Mouse (Mus musculus): Measurements from ENCODE around the gene Gm26657. TPM values are rescaled to one million over a fixed set of nuclear protein-coding genes. Genes with fewer than 3 reads are reported as not detected.
A peak's percentile ranks its signal among the peaks of the same experiment; 100 is the strongest.

Gm26657 gene
- not detected in 2 replicates for polyA plus RNA-seq (2015; fragmentation: Nextera tagmentation; extraction: Ambion mirVana)

GRCm38 (mm10) chr4:56740020-56740485, at the start of gene Gm26657:
Gene Gm26657 (plus strand): TSS chr4:56740070.
- Histone ChIP-seq H3K36me3 (replicated peaks; ENCODE audit: insufficient read depth, low read length) (no peaks in the 10 kb centered on the region), H3K27me3 (ENCODE audit: insufficient read depth, low read length) (no peaks in the 10 kb centered on the region), H3K4me1 (ENCODE audit: insufficient read depth) (no peaks in the 10 kb centered on the region), H3K4me3 (ENCODE audit: low read depth, low read length) (no peak within 1 kb of the TSS), H3K9me3 (ENCODE audit: low read length) (no peaks in the 10 kb centered on the region), H3K9ac (replicated peaks) (no peak within 1 kb of the TSS), H3K27ac (ENCODE audit: low read depth) (no peak within 1 kb of the TSS), H3K4me2 (ENCODE audit: low read depth, low read length) (no peak within 1 kb of the TSS)
- TF ChIP-seq EP300 (IDR thresholded peaks at IDR 0.05; ENCODE audit: low read depth) (no peak), CTCF (IDR thresholded peaks at IDR 0.05; ENCODE audit: low read depth) (no peak)
- WGBS (ENCODE audit: insufficient replicate concordance) = 86% methylated on average over 18 of the region's 18 CpGs
- ATAC-seq (no peak), DNase-seq (no peak)

GRCm38 (mm10) chr4:56696401-56696800, 43.5 kb upstream of the Gm26657 start:
- Histone ChIP-seq H3K27ac (ENCODE audit: low read depth) (no peak overlapping the region), H3K9ac (replicated peaks) (no peak overlapping the region), H3K4me1 (ENCODE audit: insufficient read depth) (no peaks in the 10 kb centered on the region), H3K4me2 (ENCODE audit: low read depth, low read length) (no peak overlapping the region), H3K36me3 (replicated peaks; ENCODE audit: insufficient read depth, low read length) (no peaks in the 10 kb centered on the region), H3K9me3 (ENCODE audit: low read length) (no peaks in the 10 kb centered on the region), H3K27me3 (ENCODE audit: insufficient read depth, low read length) (no peaks in the 10 kb centered on the region), H3K4me3 (ENCODE audit: low read depth, low read length) (no peak overlapping the region)
- TF ChIP-seq CTCF (IDR thresholded peaks at IDR 0.05; ENCODE audit: low read depth) (no peak), EP300 (IDR thresholded peaks at IDR 0.05; ENCODE audit: low read depth) (no peak)
- 71% methylated on average over 7 of the region's 7 CpGs for WGBS (ENCODE audit: insufficient replicate concordance)
- no peak for ATAC-seq
- no peak for DNase-seq

GRCm38 (mm10) chr4:56698671-56699070, 41.2 kb upstream of the Gm26657 start:
- H3K27ac ChIP-seq (ENCODE audit: low read depth) = no peak overlapping the region
- H3K9me3 ChIP-seq (ENCODE audit: low read length) = no peaks in the 10 kb centered on the region
- H3K27me3 ChIP-seq (ENCODE audit: insufficient read depth, low read length) = no peaks in the 10 kb centered on the region
- H3K36me3 ChIP-seq (replicated peaks; ENCODE audit: insufficient read depth, low read length) = no peaks in the 10 kb centered on the region
- no peak overlapping the region for H3K4me2 ChIP-seq (ENCODE audit: low read depth, low read length)
- H3K4me3 ChIP-seq (ENCODE audit: low read depth, low read length) = no peak overlapping the region
- 26% methylated on average over 5 of the region's 5 CpGs for WGBS (ENCODE audit: insufficient replicate concordance)
- TF ChIP-seq EP300 (IDR thresholded peaks at IDR 0.05; ENCODE audit: low read depth) = no peak
- TF ChIP-seq CTCF (IDR thresholded peaks at IDR 0.05; ENCODE audit: low read depth) = no peak
- peaks cover 3% of the 10 kb centered on the region; the same call in 1 of the 2 replicates for H3K4me1 ChIP-seq (ENCODE audit: insufficient read depth)
- H3K9ac ChIP-seq (replicated peaks) = no peak overlapping the region
- ATAC-seq (no peak), DNase-seq (no peak)

GRCm38 (mm10) chr4:56702234-56702633, 37.6 kb upstream of the Gm26657 start:
- Histone ChIP-seq H3K27ac (ENCODE audit: low read depth) (no peak overlapping the region), H3K9ac (replicated peaks) (no peak overlapping the region), H3K36me3 (replicated peaks; ENCODE audit: insufficient read depth, low read length) (no peaks in the 10 kb centered on the region), H3K27me3 (ENCODE audit: insufficient read depth, low read length) (no peaks in the 10 kb centered on the region), H3K4me2 (ENCODE audit: low read depth, low read length) (peak overlapping the region; percentile 37), H3K4me1 (ENCODE audit: insufficient read depth) (peaks cover 3% of the 10 kb centered on the region; the same call in 1 of the 2 replicates), H3K9me3 (ENCODE audit: low read length) (no peaks in the 10 kb centered on the region), H3K4me3 (ENCODE audit: low read depth, low read length) (no peak overlapping the region)
- 37% methylated on average over 10 of the region's 10 CpGs for WGBS (ENCODE audit: insufficient replicate concordance)
- DNase-seq (no peak), ATAC-seq (no peak)
- TF ChIP-seq EP300 (IDR thresholded peaks at IDR 0.05; ENCODE audit: low read depth) (no peak), CTCF (IDR thresholded peaks at IDR 0.05; ENCODE audit: low read depth) (no peak)

GRCm38 (mm10) chr4:56713155-56713554, 26.7 kb upstream of the Gm26657 start:
- Histone ChIP-seq H3K9ac (replicated peaks) (no peak overlapping the region), H3K27me3 (ENCODE audit: insufficient read depth, low read length) (no peaks in the 10 kb centered on the region)
- 71% methylated on average over 3 of the region's 3 CpGs for WGBS (ENCODE audit: insufficient replicate concordance)

GRCm38 (mm10) chr4:56716801-56717200, 23.1 kb upstream of the Gm26657 start:
- no peak overlapping the region for H3K9ac ChIP-seq (replicated peaks)
- DNase-seq = no peak
- no peaks in the 10 kb centered on the region for H3K4me1 ChIP-seq (ENCODE audit: insufficient read depth)
- no peak overlapping the region for H3K27ac ChIP-seq (ENCODE audit: low read depth)
- H3K4me3 ChIP-seq (ENCODE audit: low read depth, low read length) = no peak overlapping the region
- TF ChIP-seq EP300 (IDR thresholded peaks at IDR 0.05; ENCODE audit: low read depth) (no peak), CTCF (IDR thresholded peaks at IDR 0.05; ENCODE audit: low read depth) (no peak)
- ATAC-seq = no peak
- H3K36me3 ChIP-seq (replicated peaks; ENCODE audit: insufficient read depth, low read length) = no peaks in the 10 kb centered on the region
- no peak overlapping the region for H3K4me2 ChIP-seq (ENCODE audit: low read depth, low read length)
- no peaks in the 10 kb centered on the region for H3K9me3 ChIP-seq (ENCODE audit: low read length)
- H3K27me3 ChIP-seq (ENCODE audit: insufficient read depth, low read length) = no peaks in the 10 kb centered on the region
- 60% methylated on average over 5 of the region's 5 CpGs for WGBS (ENCODE audit: insufficient replicate concordance)

More at GRCm38 (mm10) chr4:56713155-56713554, 26.7 kb upstream of the Gm26657 start:
- Histone ChIP-seq H3K36me3 (replicated peaks; ENCODE audit: insufficient read depth, low read length) (no peaks in the 10 kb centered on the region), H3K4me2 (ENCODE audit: low read depth, low read length) (no peak overlapping the region), H3K9me3 (ENCODE audit: low read length) (no peaks in the 10 kb centered on the region), H3K4me1 (ENCODE audit: insufficient read depth) (no peaks in the 10 kb centered on the region), H3K4me3 (ENCODE audit: low read depth, low read length) (no peak overlapping the region), H3K27ac (ENCODE audit: low read depth) (no peak overlapping the region)
- no peak for TF ChIP-seq CTCF (IDR thresholded peaks at IDR 0.05; ENCODE audit: low read depth)
- no peak for TF ChIP-seq EP300 (IDR thresholded peaks at IDR 0.05; ENCODE audit: low read depth)
- DNase-seq (no peak), ATAC-seq (no peak)
